Mouse (Mus musculus) ovary, postnatal 14 days (tissue): ENCODE data around the gene Vkorc1.
A peak's percentile ranks its signal among the peaks of the same experiment; 100 is the strongest.

Experiments
- DNase-seq: peaks from one replicate; pipeline ENCODE4 v3.0.0; 2022; ENCODE audit warnings: low spot score

Vkorc1 gene

DNA sequence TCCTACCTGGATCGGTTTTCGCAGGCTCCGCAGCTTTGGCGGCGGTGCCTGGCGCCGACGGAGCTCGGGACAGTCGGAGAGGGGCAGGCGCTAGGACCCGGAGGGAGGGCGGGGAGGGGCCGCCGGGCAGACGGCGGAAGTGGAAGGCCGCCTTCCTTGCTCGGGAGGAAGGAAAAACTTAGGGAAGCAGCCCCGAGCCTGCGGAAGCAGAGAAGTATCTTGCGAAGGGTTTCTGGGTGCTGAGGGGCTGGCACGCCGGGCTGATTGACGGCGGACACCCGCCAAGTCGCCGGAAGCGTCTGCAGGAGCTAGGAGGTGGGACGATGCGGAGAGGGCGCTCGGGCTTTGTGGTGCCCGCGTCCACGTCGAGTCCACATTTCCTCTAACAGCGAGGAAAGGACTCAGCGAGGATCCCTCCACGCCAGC is 19.4 kb downstream of the Vkorc1 start, which contains the start of gene Zfp646:
TSS of gene Zfp646 (plus strand) at position 181 of the 426 bp plus-strand sequence.
- peak; percentile 57 for DNase-seq

DNA sequence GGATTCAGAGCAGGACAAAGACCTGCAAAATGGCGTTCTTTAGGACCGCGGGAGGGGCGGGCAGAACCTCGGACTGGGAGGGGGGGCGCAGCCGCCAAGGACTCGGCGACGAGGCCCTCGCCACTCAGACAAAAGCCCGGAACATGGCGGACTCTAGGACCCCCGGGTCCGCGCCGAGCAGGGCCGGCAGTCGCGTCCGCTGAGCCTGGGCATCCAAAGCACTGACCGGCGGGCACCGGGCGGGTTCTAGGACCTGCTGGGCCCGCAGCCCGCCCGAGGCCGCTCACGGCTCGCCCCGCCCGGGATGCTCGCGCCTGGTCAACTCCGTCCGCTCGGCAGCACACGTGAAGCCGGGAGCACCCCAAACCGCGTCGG is 19.8 kb downstream of the Vkorc1 start:
- peak; percentile 82 for DNase-seq

DNA sequence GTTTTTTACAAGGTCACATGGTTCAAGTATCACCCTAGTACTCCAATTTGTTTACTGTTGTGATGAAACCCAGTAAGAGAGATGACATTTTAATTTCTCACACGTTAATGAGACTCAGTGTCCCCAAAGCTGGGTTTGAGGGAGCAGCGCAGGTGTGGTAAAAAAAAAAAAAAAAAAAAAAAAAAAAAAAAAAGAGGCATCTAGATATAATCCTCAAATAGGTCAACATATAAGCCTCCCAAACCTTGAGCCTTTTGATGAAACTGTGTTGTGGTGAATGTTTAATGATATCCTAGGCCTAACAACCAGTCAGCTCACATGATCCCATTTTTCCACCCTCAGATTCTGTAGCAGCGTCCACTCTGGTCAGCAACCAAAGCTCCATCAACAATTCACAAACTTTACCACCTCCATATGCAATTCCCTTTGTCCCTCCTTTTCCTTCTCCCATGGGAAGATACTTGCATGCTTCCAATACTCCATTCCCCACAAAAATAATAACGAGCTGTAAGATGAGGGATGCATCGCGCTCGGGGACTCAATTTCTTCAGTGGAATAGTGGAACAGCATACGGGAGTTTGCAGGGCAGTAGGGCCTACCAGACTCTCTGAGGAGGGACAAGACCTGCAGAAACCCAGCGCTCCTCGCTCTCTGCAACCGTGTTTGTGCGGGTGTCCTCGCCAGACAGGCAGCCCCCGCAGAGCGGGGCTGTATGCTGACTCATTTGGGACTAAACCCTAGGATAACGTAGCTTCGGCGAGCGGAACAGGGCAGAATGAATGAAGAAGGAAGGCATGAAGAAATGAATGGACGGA is 20.4 kb downstream of the Vkorc1 start:
- DNase-seq, result no peak

DNA sequence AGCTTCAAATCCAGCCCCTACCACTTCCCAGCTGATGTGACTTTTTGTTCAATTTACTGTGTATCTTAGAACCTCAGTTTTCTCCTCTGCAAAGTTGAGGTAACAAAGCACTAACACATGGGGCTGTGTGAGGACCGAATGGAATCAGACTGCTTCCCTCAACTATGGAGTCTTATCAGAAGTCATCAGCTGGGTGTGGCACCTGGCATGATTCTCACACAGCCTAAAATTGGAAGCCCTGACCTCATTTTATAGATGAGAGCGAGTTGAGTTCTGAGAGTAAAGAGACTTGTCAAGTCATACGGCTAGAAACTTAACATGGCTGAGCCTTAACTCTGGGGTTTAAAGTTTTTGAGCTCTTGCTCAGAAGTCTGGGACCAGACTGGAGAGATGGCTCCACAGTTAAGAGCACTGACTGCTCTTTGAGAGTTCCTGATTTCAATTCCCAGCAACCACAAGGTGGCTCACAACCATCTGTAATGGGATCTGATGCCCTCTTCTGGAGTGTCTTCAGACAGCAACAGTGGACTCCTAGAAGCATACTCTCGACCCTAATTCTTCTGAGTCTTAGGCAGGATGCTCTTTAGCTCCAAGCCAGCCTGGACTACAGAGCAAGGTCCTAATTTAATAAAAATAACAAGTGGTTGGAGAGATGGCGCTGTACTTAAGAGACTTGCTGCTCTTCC is 25.1 kb downstream of the Vkorc1 start:
- DNase-seq, result no peak

DNA sequence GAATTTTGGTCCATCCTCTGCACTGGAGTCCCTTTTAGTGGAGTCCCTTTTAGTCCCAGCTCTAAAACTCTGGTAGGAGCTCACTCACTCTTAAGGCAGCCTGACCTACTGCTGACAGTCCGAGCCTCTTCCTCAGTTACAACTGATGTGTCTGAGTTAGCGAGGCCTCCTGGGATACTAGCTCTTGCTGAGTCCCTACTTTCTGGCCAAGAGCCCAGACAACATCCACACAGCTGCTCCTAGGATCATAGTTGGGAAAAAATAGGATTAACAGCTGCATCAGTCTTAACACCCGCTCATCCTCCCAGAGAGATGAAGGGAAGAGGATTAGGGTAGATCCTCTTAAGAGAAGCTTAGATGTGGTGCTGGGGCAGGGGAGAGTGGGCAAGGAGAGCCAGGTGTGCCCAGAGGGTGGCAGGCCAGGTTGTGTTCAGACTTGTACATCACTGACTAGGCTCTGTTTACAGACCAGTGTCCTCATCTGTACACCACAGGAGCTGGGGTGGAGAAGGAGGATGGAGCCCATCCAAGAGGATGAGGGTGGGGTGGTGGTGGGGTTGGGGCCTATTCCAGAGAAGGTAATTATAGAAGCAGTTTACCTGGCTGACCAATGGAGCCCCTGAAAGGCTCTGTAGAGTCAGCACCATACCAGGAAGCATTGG is 26.1 kb downstream of the Vkorc1 start:
- DNase-seq, result no peak

DNA sequence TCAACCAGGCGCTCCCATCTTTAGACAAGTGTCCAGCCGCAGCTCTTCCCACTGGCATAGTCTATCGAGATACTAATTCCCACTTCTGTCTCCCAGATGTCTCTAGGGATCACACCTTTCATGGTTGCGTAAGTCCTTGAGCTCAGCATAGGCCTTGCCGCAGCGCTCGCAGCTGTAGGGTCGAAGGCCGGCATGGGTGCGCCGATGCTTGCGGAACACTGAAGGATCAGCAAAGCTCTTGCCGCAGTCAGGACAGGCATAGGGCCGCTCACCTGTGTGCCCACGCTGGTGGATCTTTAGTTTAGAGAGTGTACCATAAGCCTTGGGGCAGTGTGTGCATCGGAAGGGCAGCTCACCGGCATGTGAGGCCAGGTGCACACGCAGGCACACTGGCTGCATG is 27.8 kb downstream of the Vkorc1 start:
- no peak for DNase-seq

DNA sequence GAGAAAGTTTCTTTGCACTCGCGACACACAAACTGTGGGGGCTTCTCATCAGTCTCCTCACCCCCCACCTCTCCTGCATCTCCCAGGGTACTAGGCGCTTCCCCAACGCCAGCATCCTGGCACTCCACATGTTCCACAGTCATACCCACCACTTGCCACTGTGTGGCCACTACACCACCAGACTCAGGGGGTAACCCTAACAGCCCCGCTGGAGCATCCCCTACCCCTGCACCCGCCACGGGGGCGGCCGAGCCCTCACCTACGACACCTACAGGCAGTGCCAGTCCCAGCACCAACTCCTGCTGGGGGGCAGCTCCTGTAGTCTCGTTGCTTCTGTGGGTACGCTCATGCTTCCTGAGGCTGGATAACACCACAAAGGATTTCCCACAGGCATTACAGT is 29.0 kb downstream of the Vkorc1 start:
- no peak for DNase-seq

DNA sequence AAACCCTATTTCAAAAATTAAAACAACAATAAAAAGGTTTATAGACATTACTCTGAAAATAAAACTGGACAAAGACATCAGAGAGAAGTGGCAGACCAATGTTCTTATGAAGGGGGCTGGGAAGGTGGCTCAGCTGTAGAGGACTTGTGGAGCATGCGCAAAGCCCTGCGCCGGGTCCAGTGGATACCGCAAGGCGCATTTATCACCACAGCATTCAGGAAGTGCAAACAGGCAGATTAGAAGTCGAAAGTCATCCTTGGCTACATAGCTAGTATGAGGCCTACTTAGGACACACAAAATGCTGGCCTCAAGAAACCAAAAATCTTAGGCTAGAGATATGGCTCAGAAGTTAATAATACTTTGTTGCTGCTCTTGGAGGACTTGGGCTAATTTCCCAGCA is 37.2 kb downstream of the Vkorc1 start:
- DNase-seq, result no peak

DNA sequence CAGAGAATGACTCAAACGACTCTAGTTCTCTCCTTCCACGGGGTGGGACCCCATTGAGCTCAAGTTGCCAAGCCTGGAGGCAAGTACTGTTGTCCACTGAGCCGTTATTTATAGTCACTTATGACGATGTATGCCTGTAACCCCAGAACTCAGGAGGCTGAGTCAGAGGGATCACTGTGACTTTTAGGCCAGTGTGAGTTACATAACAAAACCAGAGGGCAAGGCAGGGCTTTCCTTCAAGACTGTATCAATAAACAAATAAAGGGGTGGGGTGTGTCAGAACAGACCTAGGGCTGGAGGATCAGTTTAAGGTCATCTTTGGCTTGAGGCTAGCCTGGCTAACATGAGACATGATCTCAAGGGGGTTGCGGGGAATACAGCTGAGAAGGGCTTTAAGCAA is 44.5 kb downstream of the Vkorc1 start:
- no peak for DNase-seq

DNA sequence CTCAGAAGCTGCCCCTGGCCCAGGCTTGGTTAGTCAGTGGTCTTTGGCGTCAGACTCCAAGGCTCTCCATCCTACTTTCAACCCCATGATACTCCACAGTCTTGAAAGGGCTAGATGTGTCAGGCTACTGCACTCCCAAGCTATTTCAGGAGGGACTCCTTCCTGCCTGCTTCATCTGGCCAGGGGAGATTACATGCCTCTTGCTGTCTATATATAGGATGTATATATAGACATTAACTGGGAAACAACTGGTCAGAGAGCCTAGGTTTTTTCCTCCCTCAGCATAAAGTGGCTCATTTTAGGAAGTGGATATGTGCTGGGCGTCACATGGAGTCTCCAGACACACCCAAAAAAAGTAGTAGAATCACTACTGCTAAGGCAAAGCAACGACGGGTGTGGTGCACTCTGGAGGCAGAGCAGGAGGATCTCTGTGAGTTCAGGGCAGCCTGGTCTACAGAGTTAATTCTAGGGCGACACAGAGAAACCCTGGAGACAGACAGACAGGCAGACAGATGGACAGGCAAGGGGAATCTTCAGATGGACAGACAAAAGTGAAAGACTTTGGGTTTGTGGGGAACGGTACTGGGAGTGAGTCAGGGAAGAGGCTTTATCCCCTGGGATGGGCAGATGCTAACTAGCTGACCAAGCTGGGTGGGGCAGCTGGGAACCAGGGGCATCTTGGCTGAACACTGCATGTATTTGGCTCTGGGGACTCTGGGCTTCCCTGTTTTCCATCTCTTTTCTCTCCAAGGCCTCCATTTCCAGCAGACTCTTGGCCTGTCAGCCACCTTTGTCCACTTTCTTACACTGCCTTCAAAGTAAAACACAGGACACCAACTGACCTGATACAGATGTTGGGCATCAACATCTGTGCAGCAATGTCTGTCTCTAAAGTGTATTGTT is 45.2 kb downstream of the Vkorc1 start:
- no peak for DNase-seq
